Mouse (Mus musculus) limb, embryonic 11.5 days (tissue): ENCODE measurements around the gene Col6a1. TPM values are rescaled to one million over a fixed set of nuclear protein-coding genes. Genes with fewer than 3 reads are reported as not detected.
A peak's percentile ranks its signal among the peaks of the same experiment; 100 is the strongest.

Source experiments
- ATAC-seq: fragments of 200-750 bp; cut with Nextera tagmentation; 2 replicates; pipeline ENCODE4 v1.8.0; 2017; ENCODE audit warnings: low read depth; ENCODE audit not compliant: insufficient number of reproducible peaks, low FRiP score, low TSS enrichment
- DNase-seq: peaks from one replicate; pipeline ENCODE4 v3.0.0-alpha.2; 2015; ENCODE audit warnings: low spot score
- H3K27ac ChIP-seq: fragments of 300-500 bp; sonication (generic); replicated peaks from 2 replicates; pipeline ENCODE4 v1.5.1; 2014; ENCODE audit warnings: low read depth, mild to moderate bottlenecking, low read length
- H3K27me3 ChIP-seq: fragments of 300-500 bp; sonication (generic); 2 replicates; pipeline ENCODE4 v1.6.1; 2014; ENCODE audit warnings: mild to moderate bottlenecking, low read length, mixed read lengths; ENCODE audit not compliant: control insufficient read depth, insufficient read depth
- H3K36me3 ChIP-seq: fragments of 300-500 bp; sonication (generic); 2 replicates; pipeline ENCODE4 v1.6.1; 2014; ENCODE audit warnings: mild to moderate bottlenecking, low read length, moderate library complexity, mixed read lengths; ENCODE audit not compliant: control insufficient read depth, insufficient read depth
- H3K4me1 ChIP-seq: fragments of 300-500 bp; sonication (generic); 2 replicates; pipeline ENCODE4 v1.6.1; 2014; ENCODE audit warnings: low read length, mixed read lengths; ENCODE audit not compliant: control insufficient read depth, insufficient read depth
- H3K4me2 ChIP-seq: fragments of 300-500 bp; sonication (generic); 2 replicates; pipeline ENCODE4 v1.6.1; 2014; ENCODE audit warnings: low read depth, mild to moderate bottlenecking, moderate library complexity; ENCODE audit not compliant: severe bottlenecking
- H3K4me3 ChIP-seq: fragments of 300-500 bp; sonication (generic); 2 replicates; pipeline ENCODE4 v1.5.1; 2014; ENCODE audit warnings: low read depth, low read length
- H3K9ac ChIP-seq: fragments of 300-500 bp; sonication (generic); 2 replicates; pipeline ENCODE4 v1.6.1; 2014; ENCODE audit warnings: mild to moderate bottlenecking, low read length
- H3K9me3 ChIP-seq: fragments of 300-500 bp; sonication (generic); 2 replicates; pipeline ENCODE4 v1.6.1; 2016; ENCODE audit warnings: low read length; ENCODE audit not compliant: control insufficient read depth
- whole genome bisulfite sequencing: fragments of 180-500 bp; shearing (Covaris S2); extraction: QIAGEN DNeasy Blood & Tissue Kit; methylation state at CpG from one replicate; pipeline ENCODE4 v1.1.7; 2014; 5-methylcytosine and 5-hydroxymethylcytosine counted together
- polyA plus RNA-seq: library from polyadenylated mRNA; unstranded; fragments of >200 nt; fragmentation: Nextera tagmentation; extraction: Ambion mirVana; gene quantifications from 2 replicates; pipeline ENCODE4 v1.2.1, GENCODE M21; 2014

Col6a1 gene
- polyA plus RNA-seq, 1 experiment from 2014 or later, result 9.7 TPM

GRCm38 (mm10) chr10:76729631-76730620 is 4.0 kb upstream of the Col6a1 start:
- 82% methylated on average over 19 of the region's 19 CpGs for WGBS
- DNase-seq (peak; percentile 20), ATAC-seq (no peak)
- Histone ChIP-seq H3K4me3 (no peak overlapping the region), H3K9ac (no peak overlapping the region), H3K27me3 (no peaks in the 10 kb centered on the region), H3K36me3 (no peaks in the 10 kb centered on the region), H3K4me1 (peaks cover 24% of the 10 kb centered on the region), H3K4me2 (no peak overlapping the region), H3K9me3 (no peaks in the 10 kb centered on the region), H3K27ac (no peak overlapping the region)

- ATAC-seq (no peak), DNase-seq (peak; percentile 89)
- H3K4me2 ChIP-seq, result no peak overlapping the region
- 13% methylated on average over 11 of the region's 11 CpGs for WGBS
- no peaks in the 10 kb centered on the region for H3K9me3 ChIP-seq
- H3K27me3 ChIP-seq, result no peaks in the 10 kb centered on the region
- H3K4me3 ChIP-seq, result no peak overlapping the region
- no peak overlapping the region for H3K27ac ChIP-seq
- H3K4me1 ChIP-seq, result peaks cover 16% of the 10 kb centered on the region
- no peaks in the 10 kb centered on the region for H3K36me3 ChIP-seq
- no peak overlapping the region for H3K9ac ChIP-seq
Observed at GRCm38 (mm10) chr10:76728369-76728768, 2.4 kb upstream of the Col6a1 start.

- Histone ChIP-seq H3K27ac (no peak overlapping the region), H3K4me1 (peaks cover 6% of the 10 kb centered on the region), H3K4me3 (no peak overlapping the region), H3K27me3 (no peaks in the 10 kb centered on the region), H3K36me3 (no peaks in the 10 kb centered on the region), H3K9me3 (no peaks in the 10 kb centered on the region), H3K9ac (no peak overlapping the region), H3K4me2 (no peak overlapping the region)
- ATAC-seq (no peak), DNase-seq (no peak)
- 90% methylated on average over 7 of the region's 7 CpGs for WGBS
Observed at GRCm38 (mm10) chr10:76727301-76727700, 1.3 kb upstream of the Col6a1 start.

- H3K9ac ChIP-seq, result no peak overlapping the region
- no peak overlapping the region for H3K4me3 ChIP-seq
- WGBS, result 96% methylated on average over 4 of the region's 4 CpGs
- DNase-seq (no peak), ATAC-seq (no peak)
- no peaks in the 10 kb centered on the region for H3K27me3 ChIP-seq
- peaks cover 2% of the 10 kb centered on the region for H3K4me1 ChIP-seq
- H3K4me2 ChIP-seq, result no peak overlapping the region
- no peaks in the 10 kb centered on the region for H3K36me3 ChIP-seq
- H3K9me3 ChIP-seq, result no peaks in the 10 kb centered on the region
- H3K27ac ChIP-seq, result no peak overlapping the region
Observed at GRCm38 (mm10) chr10:76726866-76727265, 898 bp upstream of the Col6a1 start.

GRCm38 (mm10) chr10:76725097-76725496 is 871 bp downstream of the Col6a1 start:
- Histone ChIP-seq H3K36me3 (no peaks in the 10 kb centered on the region), H3K27me3 (no peaks in the 10 kb centered on the region), H3K27ac (no peak overlapping the region), H3K4me2 (peak overlapping the region; percentile 31; the same call in 1 of the 2 replicates), H3K4me1 (no peaks in the 10 kb centered on the region; the same call in none of the 2 replicates), H3K4me3 (no peak overlapping the region), H3K9me3 (no peaks in the 10 kb centered on the region), H3K9ac (no peak overlapping the region; the same call in 1 of the 2 replicates)
- ATAC-seq (no peak), DNase-seq (no peak)
- WGBS, result 88% methylated on average over 2 of the region's 2 CpGs

- no peak for DNase-seq
- 63% methylated on average over 5 of the region's 5 CpGs for WGBS
Observed at GRCm38 (mm10) chr10:76724231-76724736, 1.7 kb downstream of the Col6a1 start.

GRCm38 (mm10) chr10:76722751-76723450 is 3.1 kb downstream of the Col6a1 start:
- 87% methylated on average over 18 of the region's 18 CpGs for WGBS
- no peak for DNase-seq
- Histone ChIP-seq H3K4me1 (no peaks in the 10 kb centered on the region; the same call in 1 of the 2 replicates), H3K27me3 (no peaks in the 10 kb centered on the region), H3K9me3 (no peaks in the 10 kb centered on the region), H3K4me2 (no peak overlapping the region), H3K4me3 (no peak overlapping the region), H3K36me3 (no peaks in the 10 kb centered on the region), H3K9ac (no peak overlapping the region), H3K27ac (no peak overlapping the region)
- ATAC-seq, result no peak

More at GRCm38 (mm10) chr10:76724231-76724736, 1.7 kb downstream of the Col6a1 start:
- H3K36me3 ChIP-seq, result no peaks in the 10 kb centered on the region
- no peak overlapping the region for H3K4me2 ChIP-seq
- H3K27ac ChIP-seq, result no peak overlapping the region
- H3K4me3 ChIP-seq, result no peak overlapping the region
- H3K9ac ChIP-seq, result no peak overlapping the region
- H3K27me3 ChIP-seq, result no peaks in the 10 kb centered on the region
- no peaks in the 10 kb centered on the region for H3K9me3 ChIP-seq
- no peak for ATAC-seq
- no peaks in the 10 kb centered on the region; the same call in none of the 2 replicates for H3K4me1 ChIP-seq

GRCm38 (mm10) chr10:76721746-76722145 is 4.2 kb downstream of the Col6a1 start:
- no peaks in the 10 kb centered on the region for H3K36me3 ChIP-seq
- DNase-seq, result no peak
- H3K4me3 ChIP-seq, result no peak overlapping the region
- no peak for ATAC-seq
- 94% methylated on average over 6 of the region's 6 CpGs for WGBS
- no peak overlapping the region for H3K9ac ChIP-seq
- H3K27ac ChIP-seq, result no peak overlapping the region
- H3K9me3 ChIP-seq, result no peaks in the 10 kb centered on the region
- no peaks in the 10 kb centered on the region for H3K27me3 ChIP-seq
- no peaks in the 10 kb centered on the region; the same call in 1 of the 2 replicates for H3K4me1 ChIP-seq
- no peak overlapping the region for H3K4me2 ChIP-seq
